19 mouse cellular contexts compared by ENCODE assay signal in genomic region chr1:84592394-84592793, GRCm38 (mm10).
A peak's percentile ranks its signal among the peaks of the same experiment; 100 is the strongest.
DNase-seq lines count a peak whose midpoint lies in the region; ATAC-seq and TF ChIP-seq lines count a peak whose summit lies in the region.
"Had no signal": no experiment of that assay in that cellular context is flagged by ENCODE, and none has a peak within 500 bp of the region (broad histone marks: within the 10 kb centered on the region; RNA-seq: fewer than 3 reads in every experiment).

No protein-coding gene starts in this region.

- H3K9me3 ChIP-seq in midbrain, embryonic 10.5 days (replicated peaks) = no peaks in the 10 kb centered on the region
- H3K9me3 ChIP-seq in midbrain, postnatal 0 days (ENCODE audit: low read length) = no peaks in the 10 kb centered on the region
- H3K9me3 ChIP-seq in hindbrain, embryonic 15.5 days = no peaks in the 10 kb centered on the region
- no peaks in the 10 kb centered on the region for H3K9me3 ChIP-seq in neural tube, embryonic 14.5 days (ENCODE audit: control insufficient read depth, low read length)
- H3K9me3 ChIP-seq: embryonic facial prominence, embryonic 13.5 days; lung, embryonic 15.5 days had no signal

- 78% methylated on average over 3 of the region's 3 CpGs for WGBS in midbrain, embryonic 10.5 days
- WGBS in midbrain, postnatal 0 days = 43% methylated on average over 3 of the region's 3 CpGs
- 49% methylated on average over 3 of the region's 3 CpGs for WGBS in hindbrain, embryonic 15.5 days
- whole genome bisulfite sequencing in neural tube, embryonic 14.5 days = 54% methylated on average over 3 of the region's 3 CpGs

- H3K27me3 ChIP-seq in midbrain, embryonic 10.5 days (ENCODE audit: low read depth, poor library complexity, severe bottlenecking) = no peaks in the 10 kb centered on the region
- no peaks in the 10 kb centered on the region for H3K27me3 ChIP-seq in midbrain, postnatal 0 days (ENCODE audit: insufficient read depth, low read length)
- no peaks in the 10 kb centered on the region for H3K27me3 ChIP-seq in hindbrain, embryonic 15.5 days
- no peaks in the 10 kb centered on the region for H3K27me3 ChIP-seq in neural tube, embryonic 14.5 days (ENCODE audit: control insufficient read depth, insufficient read depth, low read length)
- H3K27me3 ChIP-seq: embryonic facial prominence, embryonic 13.5 days; lung, embryonic 15.5 days had no signal

- H3K9ac ChIP-seq in midbrain, postnatal 0 days (replicated peaks; ENCODE audit: low read length, poor library complexity, severe bottlenecking) = no peak overlapping the region
- H3K9ac ChIP-seq in hindbrain, embryonic 15.5 days = no peak overlapping the region
- H3K9ac ChIP-seq in neural tube, embryonic 14.5 days (replicated peaks; ENCODE audit: low read depth, low read length) = no peak overlapping the region
- H3K9ac ChIP-seq: embryonic facial prominence, embryonic 13.5 days; liver, embryonic 14.5 days; lung, embryonic 15.5 days had no signal

- H3K27ac ChIP-seq in midbrain, embryonic 10.5 days (replicated peaks) = 0 out of 2 replicates have a peak overlapping the region, but pooled peaks have one; percentile 23
- no peak overlapping the region for H3K27ac ChIP-seq in midbrain, postnatal 0 days (ENCODE audit: low read depth, low read length)
- peak overlapping the region; percentile 67 for H3K27ac ChIP-seq in hindbrain, embryonic 15.5 days (replicated peaks)
- H3K27ac ChIP-seq in neural tube, embryonic 14.5 days (ENCODE audit: low read depth, low read length) = peak overlapping the region; percentile 55; the same call in 1 of the 2 replicates
- H3K27ac ChIP-seq: embryonic facial prominence, embryonic 13.5 days; liver, embryonic 14.5 days; lung, embryonic 15.5 days had no signal

- H3K36me3 ChIP-seq in midbrain, embryonic 10.5 days = no peaks in the 10 kb centered on the region
- H3K36me3 ChIP-seq in midbrain, postnatal 0 days (ENCODE audit: insufficient read depth, low read length) = no peaks in the 10 kb centered on the region
- no peaks in the 10 kb centered on the region for H3K36me3 ChIP-seq in hindbrain, embryonic 15.5 days
- H3K36me3 ChIP-seq in neural tube, embryonic 14.5 days (ENCODE audit: control insufficient read depth, insufficient read depth, low read length) = no peaks in the 10 kb centered on the region
- H3K36me3 ChIP-seq: embryonic facial prominence, embryonic 13.5 days; G1E; lung, embryonic 15.5 days had no signal

- H3K4me3 ChIP-seq in midbrain, embryonic 10.5 days = no peak overlapping the region
- no peak overlapping the region for H3K4me3 ChIP-seq in midbrain, postnatal 0 days (ENCODE audit: low read depth, low read length)
- H3K4me3 ChIP-seq in hindbrain, embryonic 15.5 days = no peak overlapping the region
- H3K4me3 ChIP-seq in neural tube, embryonic 14.5 days (ENCODE audit: low read depth, low read length) = no peak overlapping the region
- H3K4me3 ChIP-seq: embryonic facial prominence, embryonic 13.5 days; lung, embryonic 15.5 days had no signal

- TF ChIP-seq CTCF in midbrain, postnatal 0 days (IDR thresholded peaks at IDR 0.05) = no peak

- DNase-seq in heart, adult 11 months = peak; percentile 68
- DNase-seq in heart, postnatal 10 days = no peak
- DNase-seq in midbrain, embryonic 10.5 days (ENCODE audit: low spot score) = no peak
- no peak for DNase-seq in midbrain, postnatal 0 days (ENCODE audit: low spot score)
- no peak for DNase-seq in left cerebral cortex, postnatal 14 days (ENCODE audit: low spot score in 2 of 2)
- no peak for DNase-seq in ovary, postnatal 10 days (ENCODE audit: low spot score)
- DNase-seq: adrenal gland, postnatal 10 days; cerebellum, postnatal 10 days; gastrocnemius, postnatal 25 days; kidney, adult 8-10 months; kidney, postnatal 25 days; lung, postnatal 4 days had no signal

- no peak overlapping the region for H3K4me2 ChIP-seq in midbrain, postnatal 0 days (ENCODE audit: low read depth, low read length, poor library complexity, severe bottlenecking)
- H3K4me2 ChIP-seq in hindbrain, embryonic 15.5 days = no peak overlapping the region
- H3K4me2 ChIP-seq in neural tube, embryonic 14.5 days (ENCODE audit: low read depth, low read length) = no peak overlapping the region
- H3K4me2 ChIP-seq: embryonic facial prominence, embryonic 13.5 days; lung, embryonic 15.5 days had no signal

- intact Hi-C loops in heart, postnatal 10 days (cut with DNase I) = no loop called here
- intact Hi-C loops in left cerebral cortex, postnatal 14 days (cut with DNase I) = no loop called here

- no peak for ATAC-seq in midbrain, postnatal 0 days (ENCODE audit: low FRiP score)
- no peak for ATAC-seq in hindbrain, embryonic 15.5 days (ENCODE audit: low FRiP score, low read depth)
- ATAC-seq in neural tube, embryonic 14.5 days (ENCODE audit: low read depth) = no peak
- ATAC-seq: activated CD4-positive, CD25-positive, alpha-beta regulatory T cell, adult 4 months had no signal

- H3K4me1 ChIP-seq in midbrain, embryonic 10.5 days = peaks cover 18% of the 10 kb centered on the region
- H3K4me1 ChIP-seq in midbrain, postnatal 0 days (ENCODE audit: insufficient read depth, low read length) = peaks cover 13% of the 10 kb centered on the region
- H3K4me1 ChIP-seq in hindbrain, embryonic 15.5 days (replicated peaks) = peaks cover 58% of the 10 kb centered on the region
- peaks cover 27% of the 10 kb centered on the region for H3K4me1 ChIP-seq in neural tube, embryonic 14.5 days (ENCODE audit: control insufficient read depth, insufficient read depth, low read length)
- H3K4me1 ChIP-seq: embryonic facial prominence, embryonic 13.5 days; lung, embryonic 15.5 days had no signal
